Comparison of ENCODE assay signal across 30 mouse cellular contexts in the genomic region with DNA sequence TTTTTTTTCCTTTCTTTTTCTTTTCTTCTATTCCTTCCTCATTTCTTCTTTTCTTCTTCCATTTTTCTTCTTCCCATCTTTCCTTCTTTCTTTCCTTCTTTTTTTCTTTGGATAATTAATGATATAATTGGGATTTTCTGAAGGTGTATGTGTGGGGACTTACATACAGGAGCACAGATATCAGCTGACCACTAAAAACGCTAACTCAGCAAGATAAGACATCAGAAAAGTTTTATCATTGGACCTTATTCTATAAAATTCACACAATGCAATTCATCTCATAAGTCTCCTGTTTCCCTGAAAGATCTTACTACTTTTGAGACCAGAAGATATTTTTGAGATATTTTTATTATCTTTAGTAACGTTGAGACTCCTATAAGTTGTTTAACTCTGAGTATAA.
"Had no signal": no experiment of that assay in that cellular context is flagged by ENCODE, and none has a peak within 500 bp of the region (broad histone marks: within the 10 kb centered on the region; RNA-seq: fewer than 3 reads in every experiment).

No protein-coding gene starts in this region.

- H3K4me3 ChIP-seq: limb, embryonic 10.5 days; limb, embryonic 12.5 days; limb, embryonic 13.5 days; limb, embryonic 15.5 days; liver, embryonic 12.5 days; liver, embryonic 13.5 days; liver, embryonic 15.5 days; lung, embryonic 15.5 days; megakaryocyte, embryonic 14.5 days; midbrain, embryonic 10.5 days; midbrain, embryonic 12.5 days; midbrain, embryonic 15.5 days; myocyte; neural tube, embryonic 12.5 days had no signal

- DNase-seq: left cerebral cortex, postnatal 4 days; liver; liver, embryonic 13.5 days; liver, postnatal 0 days; lung, adult 2 months; lung, embryonic 14.5 days; lung, postnatal 10 days; lung, postnatal 14 days; lung, postnatal 36 days; lung, postnatal 4 days; midbrain, embryonic 14.5 days had no signal

- H3K4me2 ChIP-seq: limb, embryonic 12.5 days; limb, embryonic 13.5 days; limb, embryonic 15.5 days; liver, embryonic 11.5 days; liver, embryonic 12.5 days; liver, embryonic 13.5 days; liver, embryonic 15.5 days; lung, embryonic 14.5 days; lung, embryonic 15.5 days; midbrain, embryonic 11.5 days; midbrain, embryonic 12.5 days; midbrain, embryonic 15.5 days; neural tube, embryonic 12.5 days had no signal

- H3K9me3 ChIP-seq: liver, embryonic 12.5 days; liver, embryonic 15.5 days; lung, embryonic 15.5 days had no signal

- H3K4me1 ChIP-seq: limb, embryonic 10.5 days; limb, embryonic 12.5 days; limb, embryonic 13.5 days; limb, embryonic 15.5 days; liver, embryonic 12.5 days; liver, embryonic 13.5 days; liver, embryonic 15.5 days; lung, embryonic 15.5 days; megakaryocyte, embryonic 14.5 days; midbrain, embryonic 10.5 days; midbrain, embryonic 12.5 days; midbrain, embryonic 15.5 days; neural tube, embryonic 12.5 days had no signal

- H3K27me3 ChIP-seq: limb, embryonic 12.5 days; limb, embryonic 13.5 days; limb, embryonic 15.5 days; liver, embryonic 12.5 days; liver, embryonic 13.5 days; liver, embryonic 15.5 days; lung, embryonic 15.5 days; megakaryocyte, embryonic 14.5 days; midbrain, embryonic 12.5 days; midbrain, embryonic 15.5 days; neural tube, embryonic 12.5 days had no signal

- H3K27ac ChIP-seq: limb, embryonic 10.5 days; limb, embryonic 12.5 days; limb, embryonic 13.5 days; limb, embryonic 15.5 days; liver, embryonic 12.5 days; liver, embryonic 13.5 days; liver, embryonic 14.5 days; liver, embryonic 15.5 days; lung, embryonic 15.5 days; macrophage; midbrain, embryonic 10.5 days; midbrain, embryonic 12.5 days; midbrain, embryonic 15.5 days; neural tube, embryonic 12.5 days had no signal

- H3K36me3 ChIP-seq: limb, embryonic 10.5 days; limb, embryonic 12.5 days; limb, embryonic 13.5 days; limb, embryonic 15.5 days; liver, embryonic 12.5 days; liver, embryonic 13.5 days; liver, embryonic 15.5 days; lung, embryonic 15.5 days; midbrain, embryonic 10.5 days; midbrain, embryonic 12.5 days; midbrain, embryonic 15.5 days; neural tube, embryonic 12.5 days had no signal

- H3K9ac ChIP-seq: limb, embryonic 12.5 days; limb, embryonic 13.5 days; limb, embryonic 15.5 days; liver, embryonic 12.5 days; liver, embryonic 13.5 days; liver, embryonic 14.5 days; liver, embryonic 15.5 days; liver, postnatal 0 days; lung, embryonic 14.5 days; lung, embryonic 15.5 days; midbrain, embryonic 12.5 days; midbrain, embryonic 15.5 days; neural tube, embryonic 12.5 days had no signal

- ATAC-seq: liver, embryonic 12.5 days; liver, postnatal 0 days; lung, postnatal 0 days; midbrain, embryonic 15.5 days; midbrain, embryonic 16.5 days had no signal
